Mouse (Mus musculus): ENCODE results near the gene Gnb5. TPM values are rescaled to one million over a fixed set of nuclear protein-coding genes. Genes with fewer than 3 reads are reported as not detected.

Gene Gnb5
- polyA plus RNA-seq, 1 experiment from 2014 or later = 35.5 TPM

Other genes starting within 250 kb of the Gnb5 start
- gene Myo5a, start 235.3 kb upstream of the Gnb5 start, polyA plus RNA-seq (2016; fragmentation: Nextera tagmentation; extraction: Ambion mirVana) = 36.8 and 45.9 TPM in 2 replicates
- 0.63 and 1.3 TPM in 2 replicates for gene Myo5c, start 74.3 kb upstream of the Gnb5 start, polyA plus RNA-seq (2016; fragmentation: Nextera tagmentation; extraction: Ambion mirVana)
- gene Bcl2l10, start 41.5 kb downstream of the Gnb5 start, polyA plus RNA-seq (2016; fragmentation: Nextera tagmentation; extraction: Ambion mirVana) = not detected in 2 replicates
- 167 and 177 TPM in 2 replicates for gene Mapk6, start 103.7 kb downstream of the Gnb5 start, polyA plus RNA-seq (2016; fragmentation: Nextera tagmentation; extraction: Ambion mirVana)
- gene Leo1, start 135.2 kb downstream of the Gnb5 start, polyA plus RNA-seq (2016; fragmentation: Nextera tagmentation; extraction: Ambion mirVana) = 55.1 and 57.1 TPM in 2 replicates

Measured in forebrain, embryonic 12.5 days (tissue).